Mouse (Mus musculus) embryonic facial prominence, embryonic 15.5 days (tissue): ENCODE measurements at regions not wholly inside any gene's neighbourhood (a gene's known extent, or its start where the extent isn't known, plus 50 kb on each side); places are given as distances from the start of the nearest gene placed in this dataset.

Experiments
- ATAC-seq: fragments of 200-750 bp; cut with Nextera tagmentation; 2 replicates; pipeline ENCODE4 v1.8.0; 2017; ENCODE audit warnings: low read depth, moderate TSS enrichment; ENCODE audit not compliant: insufficient number of reproducible peaks, low FRiP score, low TSS enrichment
- H3K27ac ChIP-seq: fragments of 300-500 bp; sonication (generic); replicated peaks from 2 replicates; pipeline ENCODE4 v1.5.1; 2015; ENCODE audit warnings: mild to moderate bottlenecking, inconsistent platforms
- H3K27me3 ChIP-seq: fragments of 300-500 bp; sonication (generic); 2 replicates; pipeline ENCODE4 v1.6.1; 2015; ENCODE audit warnings: inconsistent platforms
- H3K36me3 ChIP-seq: fragments of 300-500 bp; sonication (generic); 2 replicates; pipeline ENCODE4 v1.6.1; 2015; ENCODE audit warnings: mild to moderate bottlenecking, inconsistent platforms
- H3K4me1 ChIP-seq: fragments of 300-500 bp; sonication (generic); 2 replicates; pipeline ENCODE4 v1.6.1; 2015; ENCODE audit warnings: inconsistent platforms
- H3K4me2 ChIP-seq: fragments of 300-500 bp; sonication (generic); replicated peaks from 2 replicates; pipeline ENCODE4 v1.6.1; 2015; ENCODE audit warnings: mild to moderate bottlenecking, inconsistent platforms
- H3K4me3 ChIP-seq: fragments of 300-500 bp; sonication (generic); replicated peaks from 2 replicates; pipeline ENCODE4 v1.5.1; 2015; ENCODE audit warnings: mild to moderate bottlenecking, inconsistent platforms
- H3K9ac ChIP-seq: fragments of 300-500 bp; sonication (generic); 2 replicates; pipeline ENCODE4 v1.6.1; 2015; ENCODE audit warnings: inconsistent platforms
- H3K9me3 ChIP-seq: fragments of 300-500 bp; sonication (generic); replicated peaks from 2 replicates; pipeline ENCODE4 v1.6.1; 2016; ENCODE audit warnings: inconsistent platforms
- WGBS: fragments of 180-500 bp; shearing (Covaris S2); methylation state at CpG from one replicate; pipeline ENCODE4 v1.1.7; 2015; 5-methylcytosine and 5-hydroxymethylcytosine counted together

- H3K4me3 ChIP-seq, result no peak overlapping the region
- ATAC-seq, result no peak
- no peak overlapping the region for H3K4me2 ChIP-seq
Measured at GRCm38 (mm10) chr14:24797494-24797893, 310.6 kb downstream of the Rps24 start.

GRCm38 (mm10) chr14:24798066-24798465 lies 311.1 kb downstream of the Rps24 start:
- H3K4me3 ChIP-seq, result no peak overlapping the region
- no peaks in the 10 kb centered on the region for H3K36me3 ChIP-seq
- WGBS, result 68% methylated on average over 4 of the region's 4 CpGs
- no peak overlapping the region for H3K4me2 ChIP-seq
- H3K4me1 ChIP-seq, result peaks cover 16% of the 10 kb centered on the region
- no peak overlapping the region for H3K27ac ChIP-seq
- no peak overlapping the region for H3K9ac ChIP-seq
- no peak for ATAC-seq
- H3K9me3 ChIP-seq, result no peaks in the 10 kb centered on the region
- no peaks in the 10 kb centered on the region for H3K27me3 ChIP-seq

More at GRCm38 (mm10) chr14:24797494-24797893, 310.6 kb downstream of the Rps24 start:
- H3K4me1 ChIP-seq, result peaks cover 16% of the 10 kb centered on the region
- H3K36me3 ChIP-seq, result no peaks in the 10 kb centered on the region
- H3K27ac ChIP-seq, result no peak overlapping the region
- H3K9ac ChIP-seq, result no peak overlapping the region
- no peaks in the 10 kb centered on the region for H3K27me3 ChIP-seq
- no peaks in the 10 kb centered on the region for H3K9me3 ChIP-seq

GRCm38 (mm10) chr14:24803001-24803655 lies 316.2 kb downstream of the Rps24 start:
- Histone ChIP-seq H3K27ac (no peak overlapping the region), H3K27me3 (no peaks in the 10 kb centered on the region), H3K4me3 (no peak overlapping the region), H3K9ac (no peak overlapping the region), H3K36me3 (no peaks in the 10 kb centered on the region), H3K9me3 (no peaks in the 10 kb centered on the region), H3K4me2 (no peak overlapping the region), H3K4me1 (no peaks in the 10 kb centered on the region)
- 81% methylated on average over 5 of the region's 5 CpGs for WGBS
- no peak for ATAC-seq

GRCm38 (mm10) chr14:24807061-24807460 lies 320.1 kb downstream of the Rps24 start:
- Histone ChIP-seq H3K4me3 (no peak overlapping the region), H3K27me3 (no peaks in the 10 kb centered on the region), H3K4me1 (no peaks in the 10 kb centered on the region), H3K9ac (no peak overlapping the region), H3K9me3 (no peaks in the 10 kb centered on the region), H3K36me3 (no peaks in the 10 kb centered on the region), H3K27ac (no peak overlapping the region), H3K4me2 (no peak overlapping the region)
- ATAC-seq, result no peak
- 33% methylated on average over 7 of the region's 7 CpGs for WGBS

GRCm38 (mm10) chr14:24822876-24823567 lies 336.1 kb downstream of the Rps24 start:
- H3K27me3 ChIP-seq, result no peaks in the 10 kb centered on the region
- no peaks in the 10 kb centered on the region for H3K9me3 ChIP-seq
- H3K27ac ChIP-seq, result peak overlapping the region; percentile 75
- peaks cover 37% of the 10 kb centered on the region for H3K4me1 ChIP-seq
- ATAC-seq, result peak; percentile 56; the same call in 1 of the 2 replicates
- no peaks in the 10 kb centered on the region for H3K36me3 ChIP-seq
- 0 out of 2 replicates have a peak overlapping the region, but pooled peaks have one; percentile 13 for H3K9ac ChIP-seq
- no peak overlapping the region for H3K4me2 ChIP-seq
- WGBS, result 37% methylated on average over 13 of the region's 13 CpGs
- H3K4me3 ChIP-seq, result no peak overlapping the region

GRCm38 (mm10) chr14:24824351-24824750 lies 337.4 kb downstream of the Rps24 start:
- WGBS, result 77% methylated on average over 2 of the region's 2 CpGs
- Histone ChIP-seq H3K27ac (no peak overlapping the region), H3K9me3 (no peaks in the 10 kb centered on the region), H3K9ac (no peak overlapping the region), H3K4me1 (peaks cover 43% of the 10 kb centered on the region), H3K27me3 (no peaks in the 10 kb centered on the region), H3K4me3 (no peak overlapping the region), H3K36me3 (no peaks in the 10 kb centered on the region), H3K4me2 (no peak overlapping the region)
- ATAC-seq, result no peak

GRCm38 (mm10) chr14:24825722-24826386 lies 338.9 kb downstream of the Rps24 start:
- peak overlapping the region; percentile 80 for H3K27ac ChIP-seq
- no peaks in the 10 kb centered on the region for H3K36me3 ChIP-seq
- H3K9me3 ChIP-seq, result no peaks in the 10 kb centered on the region
- no peak for ATAC-seq
- H3K9ac ChIP-seq, result no peak overlapping the region
- 52% methylated on average over 11 of the region's 11 CpGs for WGBS
- H3K27me3 ChIP-seq, result 0 out of 2 replicates have a peak, but pooled peaks cover 4% of the 10 kb centered on the region
- peaks cover 43% of the 10 kb centered on the region for H3K4me1 ChIP-seq
- H3K4me2 ChIP-seq, result no peak overlapping the region
- no peak overlapping the region for H3K4me3 ChIP-seq

- 17% methylated on average over 13 of the region's 13 CpGs for WGBS
- ATAC-seq, result peak; percentile 63
- peak overlapping the region; percentile 80 for H3K27ac ChIP-seq
- H3K4me1 ChIP-seq, result peaks cover 43% of the 10 kb centered on the region
- H3K4me3 ChIP-seq, result no peak overlapping the region
- no peaks in the 10 kb centered on the region for H3K36me3 ChIP-seq
- 0 out of 2 replicates have a peak, but pooled peaks cover 4% of the 10 kb centered on the region for H3K27me3 ChIP-seq
- no peak overlapping the region for H3K9ac ChIP-seq
- 0 out of 2 replicates have a peak overlapping the region, but pooled peaks have one; percentile 13 for H3K4me2 ChIP-seq
- no peaks in the 10 kb centered on the region for H3K9me3 ChIP-seq
Measured at GRCm38 (mm10) chr14:24826471-24827337, 339.8 kb downstream of the Rps24 start.

GRCm38 (mm10) chr14:24827381-24828031 lies 340.6 kb downstream of the Rps24 start:
- ATAC-seq, result no peak
- Histone ChIP-seq H3K4me2 (0 out of 2 replicates have a peak overlapping the region, but pooled peaks have one; percentile 13), H3K9ac (no peak overlapping the region), H3K4me3 (no peak overlapping the region), H3K9me3 (no peaks in the 10 kb centered on the region), H3K4me1 (peaks cover 40% of the 10 kb centered on the region), H3K27ac (peak overlapping the region; percentile 80), H3K36me3 (no peaks in the 10 kb centered on the region), H3K27me3 (0 out of 2 replicates have a peak, but pooled peaks cover 4% of the 10 kb centered on the region)
- 20% methylated on average over 8 of the region's 8 CpGs for WGBS

GRCm38 (mm10) chr14:24829001-24829400 lies 342.1 kb downstream of the Rps24 start:
- Histone ChIP-seq H3K36me3 (no peaks in the 10 kb centered on the region), H3K4me3 (no peak overlapping the region), H3K27me3 (0 out of 2 replicates have a peak, but pooled peaks cover 4% of the 10 kb centered on the region), H3K9me3 (no peaks in the 10 kb centered on the region), H3K4me1 (peaks cover 30% of the 10 kb centered on the region), H3K27ac (no peak overlapping the region), H3K4me2 (no peak overlapping the region), H3K9ac (no peak overlapping the region)
- no peak for ATAC-seq
- 59% methylated on average over 6 of the region's 6 CpGs for WGBS
